Mouse (Mus musculus) ES-Bruce4 (cell line): ENCODE data around the gene Kif26a.

Experiments used
- CTCF ChIP-seq: IDR thresholded peaks from one replicate; pipeline ENCODE4 v1.8.1; 2011; ENCODE audit warnings: low read depth, low read length
- EP300 ChIP-seq: IDR thresholded peaks from 2 replicates; pipeline ENCODE4 v1.6.1; 2011; ENCODE audit warnings: low read depth, low read length; ENCODE audit not compliant: insufficient read depth
- POLR2A ChIP-seq: IDR thresholded peaks from one replicate; pipeline ENCODE4 v1.8.1; 2011; ENCODE audit warnings: low read length; ENCODE audit not compliant: insufficient read depth

DNA sequence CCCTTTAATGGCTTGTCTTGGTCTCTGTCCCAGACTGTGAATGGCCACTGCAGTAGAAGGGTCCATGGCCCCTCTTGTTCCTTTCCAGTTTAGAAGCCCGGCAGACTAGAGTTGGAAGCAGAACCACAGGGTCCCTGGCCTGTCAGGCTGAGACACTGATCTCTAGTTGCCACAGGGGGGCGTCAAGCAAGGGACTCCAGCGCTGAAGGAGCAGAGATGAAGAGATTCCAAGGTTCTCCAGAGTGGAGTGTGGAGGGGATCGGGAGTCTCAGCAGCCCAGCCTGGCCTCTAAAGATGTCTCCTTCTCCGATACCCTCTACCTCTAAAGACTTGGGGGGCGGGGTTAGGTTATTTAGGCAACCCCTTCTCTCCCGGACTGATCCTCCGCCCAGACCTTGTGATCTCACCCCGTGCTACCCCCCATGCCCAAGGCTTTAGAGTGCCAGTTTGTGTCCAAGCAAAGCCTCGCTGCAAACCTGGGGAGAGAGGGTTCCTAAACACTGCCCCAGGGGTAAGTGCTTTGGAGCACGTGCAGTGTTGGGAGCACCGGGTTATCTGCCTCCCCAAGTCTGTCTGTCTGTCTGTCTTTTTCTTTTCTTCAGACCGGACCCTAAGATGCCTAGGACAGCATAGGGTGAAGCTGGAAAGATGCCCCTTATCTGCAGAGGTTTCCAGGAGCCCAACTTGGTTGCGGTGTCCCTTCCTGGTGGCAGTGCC, 2.7 kb upstream of the Kif26a start:
- TF ChIP-seq POLR2A: no peak
- peak; percentile 74 for TF ChIP-seq CTCF
- no peak for TF ChIP-seq EP300
